Mouse (Mus musculus): ENCODE results near the gene Rars. TPM values are rescaled to one million over a fixed set of nuclear protein-coding genes. Genes with fewer than 3 reads are reported as not detected.

Rars gene
- polyA plus RNA-seq (2015; fragmentation: Nextera tagmentation; extraction: Ambion mirVana), result 34.4 and 37.8 TPM in 2 replicates

DNA sequence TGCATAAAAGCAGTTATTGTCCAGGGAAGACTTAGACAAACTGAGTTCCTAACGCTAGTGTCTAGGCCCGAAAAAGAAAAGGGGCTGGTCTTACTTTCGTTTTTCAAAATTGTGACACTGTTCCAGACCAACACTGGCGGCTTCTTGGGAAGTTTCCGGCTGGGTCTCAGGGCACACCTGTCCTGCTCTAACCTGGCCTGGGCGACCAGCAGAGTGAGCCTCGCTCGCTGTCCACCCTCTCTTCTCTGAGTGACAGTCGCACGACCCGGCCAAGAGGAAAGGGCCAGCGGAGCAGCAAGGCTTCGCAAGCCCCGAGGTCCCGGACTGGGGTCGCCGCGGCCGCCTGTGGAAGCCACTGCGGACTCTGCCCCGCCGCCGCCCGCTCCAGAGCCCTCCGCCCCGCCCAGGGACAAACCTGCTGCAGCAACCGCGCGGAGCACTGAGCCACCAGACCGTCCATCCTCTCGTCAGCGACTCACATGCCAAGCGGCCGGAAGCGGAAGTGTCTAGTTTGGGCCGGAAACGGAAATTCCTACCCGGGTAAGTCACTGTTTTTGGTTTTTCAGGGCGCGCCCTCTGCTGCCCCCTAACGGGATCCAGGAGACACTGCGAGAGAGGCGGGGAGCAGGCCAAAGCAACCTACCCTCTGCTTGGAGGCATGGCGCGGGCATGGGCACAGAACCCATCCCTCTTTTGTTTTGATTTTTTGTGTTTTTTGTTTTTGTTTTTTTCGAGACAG is at the start of gene Rars:
Gene Rars (minus strand): TSS at position 485 of the 739 bp plus-strand sequence.
- Histone ChIP-seq H3K36me3 (ENCODE audit: control insufficient read depth, insufficient read depth) (peaks cover 16% of the 10 kb centered on the region), H3K4me1 (ENCODE audit: control insufficient read depth, low read depth, low read length) (peaks cover 20% of the 10 kb centered on the region), H3K27ac (ENCODE audit: low read length) (peak within 1 kb of the TSS; percentile 73), H3K9ac (ENCODE audit: low read depth, low read length) (peak within 1 kb of the TSS; percentile 82), H3K27me3 (ENCODE audit: control insufficient read depth, insufficient read depth, low read depth, low read length) (no peaks in the 10 kb centered on the region), H3K4me3 (ENCODE audit: low read depth, low read length) (peak within 1 kb of the TSS; percentile 91), H3K9me3 (replicated peaks; ENCODE audit: control insufficient read depth, low read length) (no peaks in the 10 kb centered on the region), H3K4me2 (ENCODE audit: low read depth, low read length) (peak within 1 kb of the TSS; percentile 74)
- 1% methylated on average over 46 of the region's 46 CpGs for WGBS (ENCODE audit: insufficient replicate concordance)
- peak; percentile 84 for ATAC-seq (ENCODE audit: low read depth)

DNA sequence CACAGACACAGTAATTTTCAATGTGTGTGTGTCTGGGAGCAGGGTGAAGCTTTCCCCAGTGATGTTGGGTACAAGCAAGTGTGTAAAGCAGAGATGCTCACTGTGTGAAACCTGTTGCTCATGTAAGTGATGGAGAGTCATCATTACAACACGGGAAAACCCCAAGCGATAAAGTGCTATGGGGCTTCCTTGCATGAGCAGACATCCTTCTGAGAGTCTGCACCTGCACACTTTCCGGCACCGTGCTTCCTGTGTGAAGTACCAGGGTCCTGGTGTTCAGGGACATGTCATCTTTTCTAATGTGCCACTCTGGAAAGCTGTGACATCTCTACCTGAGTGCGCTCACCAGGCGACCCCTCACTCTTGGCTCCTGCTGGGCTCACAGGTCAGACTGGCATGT is 48.5 kb upstream of the Rars start:
- Histone ChIP-seq H3K27ac (ENCODE audit: low read length) (no peak overlapping the region), H3K9ac (ENCODE audit: low read depth, low read length) (no peak overlapping the region), H3K4me1 (ENCODE audit: control insufficient read depth, low read depth, low read length) (no peaks in the 10 kb centered on the region), H3K27me3 (ENCODE audit: control insufficient read depth, insufficient read depth, low read depth, low read length) (no peaks in the 10 kb centered on the region), H3K4me3 (ENCODE audit: low read depth, low read length) (no peak overlapping the region), H3K4me2 (ENCODE audit: low read depth, low read length) (no peak overlapping the region), H3K9me3 (replicated peaks; ENCODE audit: control insufficient read depth, low read length) (no peaks in the 10 kb centered on the region), H3K36me3 (ENCODE audit: control insufficient read depth, insufficient read depth) (no peaks in the 10 kb centered on the region)
- WGBS (ENCODE audit: insufficient replicate concordance), result 73% methylated on average over 6 of the region's 6 CpGs
- no peak for ATAC-seq (ENCODE audit: low read depth)

DNA sequence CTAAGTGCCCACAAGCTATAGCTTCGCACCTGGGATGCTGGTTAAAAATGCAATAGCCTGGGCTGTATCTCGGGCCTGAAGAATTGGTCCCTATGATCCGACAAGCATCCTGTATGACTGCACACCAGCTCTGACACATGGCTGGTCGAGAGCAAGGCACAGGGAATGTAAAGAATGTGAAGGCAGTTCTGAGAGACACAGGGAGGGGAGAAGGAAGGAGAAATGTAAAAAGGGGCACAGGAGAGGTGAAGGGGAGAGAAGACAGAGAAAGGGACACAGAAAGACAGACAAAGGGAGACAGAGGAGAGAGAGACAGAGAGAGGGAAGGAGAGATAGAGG is 44.2 kb upstream of the Rars start:
- ATAC-seq (ENCODE audit: low read depth), result no peak
- no peak overlapping the region for H3K4me2 ChIP-seq (ENCODE audit: low read depth, low read length)
- H3K27me3 ChIP-seq (ENCODE audit: control insufficient read depth, insufficient read depth, low read depth, low read length), result no peaks in the 10 kb centered on the region
- H3K9ac ChIP-seq (ENCODE audit: low read depth, low read length), result no peak overlapping the region
- H3K9me3 ChIP-seq (replicated peaks; ENCODE audit: control insufficient read depth, low read length), result no peaks in the 10 kb centered on the region
- no peak overlapping the region for H3K4me3 ChIP-seq (ENCODE audit: low read depth, low read length)
- H3K36me3 ChIP-seq (ENCODE audit: control insufficient read depth, insufficient read depth), result no peaks in the 10 kb centered on the region
- H3K27ac ChIP-seq (ENCODE audit: low read length), result no peak overlapping the region
- no peaks in the 10 kb centered on the region for H3K4me1 ChIP-seq (ENCODE audit: control insufficient read depth, low read depth, low read length)
- 44% methylated on average over 4 of the region's 4 CpGs for WGBS (ENCODE audit: insufficient replicate concordance)

DNA sequence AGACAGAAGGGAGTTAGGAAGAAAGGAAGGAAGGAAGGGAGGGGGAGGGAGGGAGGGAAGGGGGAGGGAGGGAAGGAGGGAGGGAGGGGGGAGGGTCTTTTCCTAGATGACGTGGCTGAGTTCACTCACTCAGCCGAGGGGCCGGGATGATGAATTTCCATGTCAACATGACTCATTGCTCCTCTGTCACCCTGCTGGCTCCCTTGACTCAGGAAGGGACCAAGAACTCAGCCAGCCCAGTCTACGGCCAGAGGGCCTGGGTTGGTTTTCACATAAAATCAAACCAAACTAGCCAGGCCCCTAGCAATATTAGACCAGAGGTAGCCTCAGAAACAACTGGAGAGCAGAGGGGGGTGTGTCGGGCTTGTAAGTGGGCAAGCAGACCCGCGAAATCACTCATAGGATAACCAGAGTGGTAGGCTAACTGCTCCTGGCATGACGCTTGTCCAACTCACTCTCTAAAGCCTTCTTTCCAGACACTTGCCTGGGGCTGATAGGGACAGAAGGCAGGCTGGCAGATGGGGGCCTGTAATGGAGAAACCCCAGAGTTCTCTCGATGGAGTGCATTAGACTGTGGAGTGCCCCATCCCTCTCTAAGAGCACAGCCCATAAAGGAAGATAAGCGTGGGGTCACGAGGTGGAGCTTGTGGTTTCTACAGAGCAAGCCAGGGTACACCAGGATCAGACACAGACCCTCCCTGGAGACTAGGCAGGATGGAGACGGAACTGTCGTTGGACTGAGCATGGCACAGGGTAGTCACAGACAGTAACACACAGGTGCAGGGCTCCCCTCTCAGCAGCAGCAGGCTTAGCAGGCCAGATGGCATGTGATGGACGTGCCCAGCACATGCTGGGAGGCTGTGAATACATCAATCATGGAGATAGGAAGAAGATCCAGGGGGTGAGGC is 43.6 kb upstream of the Rars start:
- Histone ChIP-seq H3K9me3 (replicated peaks; ENCODE audit: control insufficient read depth, low read length) (no peaks in the 10 kb centered on the region), H3K4me1 (ENCODE audit: control insufficient read depth, low read depth, low read length) (no peaks in the 10 kb centered on the region), H3K36me3 (ENCODE audit: control insufficient read depth, insufficient read depth) (no peaks in the 10 kb centered on the region), H3K27me3 (ENCODE audit: control insufficient read depth, insufficient read depth, low read depth, low read length) (no peaks in the 10 kb centered on the region), H3K4me2 (ENCODE audit: low read depth, low read length) (no peak overlapping the region), H3K9ac (ENCODE audit: low read depth, low read length) (no peak overlapping the region), H3K27ac (ENCODE audit: low read length) (no peak overlapping the region), H3K4me3 (ENCODE audit: low read depth, low read length) (no peak overlapping the region)
- ATAC-seq (ENCODE audit: low read depth), result peak; percentile 27; the same call in 1 of the 2 replicates
- WGBS (ENCODE audit: insufficient replicate concordance), result 28% methylated on average over 14 of the region's 14 CpGs

DNA sequence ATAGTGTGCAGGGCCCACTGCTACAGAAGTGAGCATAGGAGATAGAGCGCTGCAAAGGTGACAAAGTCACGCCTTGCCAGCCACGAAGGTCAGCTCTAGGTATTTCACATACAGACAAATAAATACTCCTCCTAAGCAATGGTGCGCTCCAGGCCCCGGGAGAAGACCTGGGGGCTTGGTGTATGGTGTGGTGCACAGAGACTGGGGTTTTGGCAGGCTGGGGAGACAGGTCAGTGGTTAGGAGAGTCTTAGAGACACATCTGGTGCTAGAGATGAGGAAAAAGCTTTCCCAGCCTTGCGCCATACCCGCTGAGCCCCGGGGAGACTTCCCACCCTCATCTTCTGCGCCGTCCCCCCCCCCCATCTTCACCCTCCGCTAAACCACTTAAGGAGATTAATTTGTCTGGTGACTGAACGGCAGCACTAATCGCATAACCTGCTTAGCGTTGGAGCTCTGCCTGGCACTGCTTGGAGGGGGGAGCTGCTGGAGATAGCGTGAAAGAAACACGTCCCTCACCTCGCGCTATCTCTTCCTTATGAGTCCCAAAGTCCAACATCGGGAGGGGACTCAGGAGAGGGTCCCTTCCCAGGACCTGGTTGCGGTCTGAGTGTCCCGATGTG is 39.4 kb upstream of the Rars start:
- Histone ChIP-seq H3K9me3 (replicated peaks; ENCODE audit: control insufficient read depth, low read length) (no peaks in the 10 kb centered on the region), H3K27me3 (ENCODE audit: control insufficient read depth, insufficient read depth, low read depth, low read length) (no peaks in the 10 kb centered on the region), H3K4me1 (ENCODE audit: control insufficient read depth, low read depth, low read length) (no peaks in the 10 kb centered on the region), H3K36me3 (ENCODE audit: control insufficient read depth, insufficient read depth) (no peaks in the 10 kb centered on the region), H3K4me2 (ENCODE audit: low read depth, low read length) (no peak overlapping the region), H3K9ac (ENCODE audit: low read depth, low read length) (no peak overlapping the region), H3K27ac (ENCODE audit: low read length) (no peak overlapping the region), H3K4me3 (ENCODE audit: low read depth, low read length) (no peak overlapping the region)
- WGBS (ENCODE audit: insufficient replicate concordance), result 53% methylated on average over 21 of the region's 21 CpGs
- no peak for ATAC-seq (ENCODE audit: low read depth)

DNA sequence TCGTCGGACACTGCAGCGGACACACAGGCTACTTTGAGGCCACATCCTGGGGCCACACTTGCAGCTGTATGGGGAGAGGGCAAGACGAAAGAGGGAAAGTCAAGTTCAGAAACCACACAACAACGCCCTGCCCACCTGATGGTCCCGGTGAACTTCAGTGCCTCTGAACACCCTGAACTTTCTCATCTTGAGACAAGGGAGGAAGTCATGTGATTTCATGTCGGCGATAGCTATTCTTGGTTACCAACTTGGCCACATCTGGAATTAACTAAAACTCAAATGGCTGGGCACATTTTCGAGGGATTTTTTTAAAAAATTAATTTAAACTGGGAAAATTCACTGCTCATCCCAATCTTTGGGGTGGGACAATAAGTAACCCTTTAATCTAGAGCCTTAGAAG is 36.7 kb upstream of the Rars start:
- Histone ChIP-seq H3K27me3 (ENCODE audit: control insufficient read depth, insufficient read depth, low read depth, low read length) (no peaks in the 10 kb centered on the region), H3K9ac (ENCODE audit: low read depth, low read length) (no peak overlapping the region), H3K4me1 (ENCODE audit: control insufficient read depth, low read depth, low read length) (no peaks in the 10 kb centered on the region), H3K4me2 (ENCODE audit: low read depth, low read length) (no peak overlapping the region), H3K27ac (ENCODE audit: low read length) (no peak overlapping the region), H3K36me3 (ENCODE audit: control insufficient read depth, insufficient read depth) (no peaks in the 10 kb centered on the region), H3K9me3 (replicated peaks; ENCODE audit: control insufficient read depth, low read length) (no peaks in the 10 kb centered on the region), H3K4me3 (ENCODE audit: low read depth, low read length) (no peak overlapping the region)
- WGBS (ENCODE audit: insufficient replicate concordance), result 46% methylated on average over 9 of the region's 9 CpGs
- ATAC-seq (ENCODE audit: low read depth), result no peak

DNA sequence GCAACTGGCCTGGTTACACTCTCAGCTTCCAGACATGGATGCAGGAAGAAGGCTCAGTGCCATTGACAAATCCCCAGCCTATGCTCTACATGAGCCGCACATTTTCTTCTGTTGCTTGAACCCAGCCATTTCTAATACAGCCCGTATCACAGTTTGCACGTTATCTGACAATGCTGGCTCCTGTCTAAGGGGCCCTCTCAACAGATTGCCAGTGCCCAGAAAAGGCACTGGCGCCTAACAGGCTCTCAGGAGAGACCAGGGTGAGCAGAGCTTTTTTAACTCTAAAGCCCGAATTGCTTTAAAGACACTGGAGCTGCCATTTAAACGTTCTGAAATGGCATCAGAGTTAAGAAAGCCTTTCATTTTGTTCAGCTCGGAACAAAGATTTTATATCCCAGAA is 31.8 kb upstream of the Rars start:
- no peaks in the 10 kb centered on the region for H3K36me3 ChIP-seq (ENCODE audit: control insufficient read depth, insufficient read depth)
- 61% methylated on average over 7 of the region's 7 CpGs for WGBS (ENCODE audit: insufficient replicate concordance)

DNA sequence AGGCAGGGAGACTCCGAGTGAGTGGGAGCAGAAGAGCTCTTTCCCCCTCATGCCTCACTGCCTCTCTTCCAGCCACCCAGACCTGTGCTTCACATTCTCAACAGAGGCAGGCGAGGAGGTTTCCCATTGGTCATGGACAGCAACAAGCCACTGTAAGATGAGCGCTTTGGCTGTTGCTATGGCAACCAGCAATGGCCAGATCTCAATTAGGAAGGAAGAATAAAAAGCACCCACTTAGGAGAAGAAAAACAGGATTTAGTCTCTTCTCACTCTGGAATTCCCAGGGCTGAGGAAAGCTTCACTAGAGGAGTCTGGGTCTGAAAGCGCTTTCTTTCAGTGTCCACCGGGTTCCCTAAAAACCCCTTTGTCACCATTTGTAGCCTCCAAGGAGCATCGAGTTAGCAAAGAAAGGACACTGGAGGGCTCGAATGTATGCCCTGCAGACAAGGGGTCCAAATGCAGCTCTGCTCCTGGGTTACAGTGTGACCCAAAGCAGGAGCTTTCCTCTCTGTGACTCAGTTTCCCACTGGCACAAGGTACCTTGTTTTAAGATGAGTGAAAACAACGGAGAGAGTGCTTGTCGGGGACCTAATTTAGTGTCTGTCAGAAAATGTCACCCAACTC is 30.8 kb upstream of the Rars start:
- Histone ChIP-seq H3K9ac (ENCODE audit: low read depth, low read length) (no peak overlapping the region), H3K4me2 (ENCODE audit: low read depth, low read length) (no peak overlapping the region), H3K36me3 (ENCODE audit: control insufficient read depth, insufficient read depth) (no peaks in the 10 kb centered on the region), H3K9me3 (replicated peaks; ENCODE audit: control insufficient read depth, low read length) (no peaks in the 10 kb centered on the region), H3K27ac (ENCODE audit: low read length) (no peak overlapping the region), H3K4me1 (ENCODE audit: control insufficient read depth, low read depth, low read length) (no peaks in the 10 kb centered on the region), H3K27me3 (ENCODE audit: control insufficient read depth, insufficient read depth, low read depth, low read length) (no peaks in the 10 kb centered on the region), H3K4me3 (ENCODE audit: low read depth, low read length) (no peak overlapping the region)
- WGBS (ENCODE audit: insufficient replicate concordance), result 43% methylated on average over 9 of the region's 9 CpGs
- no peak for ATAC-seq (ENCODE audit: low read depth)

More for the DNA sequence above, 31.8 kb upstream of the Rars start:
- no peak for ATAC-seq (ENCODE audit: low read depth)
- H3K4me3 ChIP-seq (ENCODE audit: low read depth, low read length), result no peak overlapping the region
- H3K4me1 ChIP-seq (ENCODE audit: control insufficient read depth, low read depth, low read length), result no peaks in the 10 kb centered on the region
- no peaks in the 10 kb centered on the region for H3K9me3 ChIP-seq (replicated peaks; ENCODE audit: control insufficient read depth, low read length)
- H3K27ac ChIP-seq (ENCODE audit: low read length), result no peak overlapping the region
- H3K9ac ChIP-seq (ENCODE audit: low read depth, low read length), result no peak overlapping the region
- no peaks in the 10 kb centered on the region for H3K27me3 ChIP-seq (ENCODE audit: control insufficient read depth, insufficient read depth, low read depth, low read length)
- no peak overlapping the region for H3K4me2 ChIP-seq (ENCODE audit: low read depth, low read length)
